Mouse (Mus musculus): ENCODE results near the gene Pdzrn3.

The Pdzrn3 gene

GRCm38 (mm10) chr6:101328514-101328913 lies 49.2 kb downstream of the Pdzrn3 start:
- no peak for DNase-seq (ENCODE audit: low read depth, low spot score)

- DNase-seq (ENCODE audit: low read depth, low spot score), result no peak
These were observed 50.0 kb downstream of the Pdzrn3 start for GRCm38 (mm10) chr6:101327741-101328140.

GRCm38 (mm10) chr6:101327196-101327595 lies 50.5 kb downstream of the Pdzrn3 start:
- DNase-seq (ENCODE audit: low read depth, low spot score), result no peak

GRCm38 (mm10) chr6:101325842-101326639 lies 51.7 kb downstream of the Pdzrn3 start:
- DNase-seq (ENCODE audit: low read depth, low spot score), result no peak

- DNase-seq (ENCODE audit: low read depth, low spot score), result no peak
These were observed 55.1 kb downstream of the Pdzrn3 start for GRCm38 (mm10) chr6:101322580-101322979.

GRCm38 (mm10) chr6:101320386-101320785 lies 57.3 kb downstream of the Pdzrn3 start:
- DNase-seq (ENCODE audit: low read depth, low spot score), result no peak

GRCm38 (mm10) chr6:101319374-101319967 lies 58.2 kb downstream of the Pdzrn3 start:
- DNase-seq (ENCODE audit: low read depth, low spot score), result no peak

GRCm38 (mm10) chr6:101318530-101318929 lies 59.2 kb downstream of the Pdzrn3 start:
- no peak for DNase-seq (ENCODE audit: low read depth, low spot score)

- no peak for DNase-seq (ENCODE audit: low read depth, low spot score)
These were observed 66.3 kb downstream of the Pdzrn3 start for GRCm38 (mm10) chr6:101311446-101311845.

- DNase-seq (ENCODE audit: low read depth, low spot score), result no peak
These were observed 67.2 kb downstream of the Pdzrn3 start for GRCm38 (mm10) chr6:101310491-101310890.

GRCm38 (mm10) chr6:101307964-101308531 lies 69.6 kb downstream of the Pdzrn3 start:
- DNase-seq (ENCODE audit: low read depth, low spot score), result no peak

- no peak for DNase-seq (ENCODE audit: low read depth, low spot score)
These were observed 70.9 kb downstream of the Pdzrn3 start for GRCm38 (mm10) chr6:101306834-101307233.

- DNase-seq (ENCODE audit: low read depth, low spot score), result no peak
These were observed 72.2 kb downstream of the Pdzrn3 start for GRCm38 (mm10) chr6:101305543-101305942.

- DNase-seq (ENCODE audit: low read depth, low spot score), result no peak
These were observed 73.5 kb downstream of the Pdzrn3 start for GRCm38 (mm10) chr6:101303959-101304738.

- no peak for DNase-seq (ENCODE audit: low read depth, low spot score)
These were observed 74.2 kb downstream of the Pdzrn3 start for GRCm38 (mm10) chr6:101303501-101303900.

- DNase-seq (ENCODE audit: low read depth, low spot score), result no peak
These were observed 76.5 kb downstream of the Pdzrn3 start for GRCm38 (mm10) chr6:101301154-101301553.

GRCm38 (mm10) chr6:101299434-101299833 lies 78.3 kb downstream of the Pdzrn3 start:
- DNase-seq (ENCODE audit: low read depth, low spot score), result no peak

GRCm38 (mm10) chr6:101297563-101298520 lies 79.9 kb downstream of the Pdzrn3 start:
- DNase-seq (ENCODE audit: low read depth, low spot score), result no peak

GRCm38 (mm10) chr6:101296997-101297396 lies 80.7 kb downstream of the Pdzrn3 start:
- DNase-seq (ENCODE audit: low read depth, low spot score), result no peak

GRCm38 (mm10) chr6:101296280-101296679 lies 81.4 kb downstream of the Pdzrn3 start:
- DNase-seq (ENCODE audit: low read depth, low spot score), result no peak

GRCm38 (mm10) chr6:101293036-101293572 lies 84.6 kb downstream of the Pdzrn3 start:
- no peak for DNase-seq (ENCODE audit: low read depth, low spot score)

Measured in c-Kit-negative CD71-positive TER-119-positive erythroid progenitor cells, embryonic 14.5 days (primary cell).